Mouse (Mus musculus): ENCODE measurements around the gene Polg.
A peak's percentile ranks its signal among the peaks of the same experiment; 100 is the strongest.

Polg gene

GRCm38 (mm10) chr7:79464776-79465420 is 1.3 kb downstream of the Polg start:
- DNase-seq, result peak; percentile 66

DNA sequence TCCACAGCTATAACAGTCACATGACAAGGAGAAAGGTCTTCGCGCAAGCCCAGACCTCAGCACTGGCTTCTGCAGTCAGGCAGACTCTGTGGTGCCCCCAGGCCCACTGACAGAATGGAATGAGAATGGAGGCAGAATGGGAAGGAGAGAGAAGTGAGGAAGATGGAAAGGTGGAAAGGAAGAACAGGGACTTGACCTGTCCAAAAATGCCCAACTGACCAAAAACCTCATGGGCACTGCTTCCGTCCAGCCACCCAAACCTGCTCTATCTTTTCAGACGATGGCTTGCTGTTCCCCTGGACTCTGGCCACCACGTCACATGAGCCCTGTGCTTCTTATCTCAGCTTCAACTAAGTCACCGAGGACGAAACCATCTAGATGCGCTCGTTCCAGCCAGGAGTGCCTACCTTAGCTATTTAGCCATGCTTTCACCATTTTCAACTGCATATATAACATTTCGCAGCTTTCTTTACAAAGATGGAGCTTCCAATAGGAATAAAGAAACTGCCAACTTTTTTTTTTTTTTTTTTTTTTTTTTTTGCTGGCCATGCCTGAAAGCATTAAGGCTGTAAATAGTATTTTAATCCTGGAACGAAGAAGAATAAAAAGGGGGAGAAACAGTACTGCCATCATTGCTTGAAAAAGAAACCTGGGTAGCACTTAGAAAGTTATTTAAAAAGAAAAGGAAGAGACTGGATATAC is 2.6 kb downstream of the Polg start:
- DNase-seq, result no peak

- DNase-seq, result no peak
Measured at GRCm38 (mm10) chr7:79461721-79462120, 4.4 kb downstream of the Polg start.

- DNase-seq, result no peak
Measured at GRCm38 (mm10) chr7:79447486-79447885, 18.7 kb downstream of the Polg start.

DNA sequence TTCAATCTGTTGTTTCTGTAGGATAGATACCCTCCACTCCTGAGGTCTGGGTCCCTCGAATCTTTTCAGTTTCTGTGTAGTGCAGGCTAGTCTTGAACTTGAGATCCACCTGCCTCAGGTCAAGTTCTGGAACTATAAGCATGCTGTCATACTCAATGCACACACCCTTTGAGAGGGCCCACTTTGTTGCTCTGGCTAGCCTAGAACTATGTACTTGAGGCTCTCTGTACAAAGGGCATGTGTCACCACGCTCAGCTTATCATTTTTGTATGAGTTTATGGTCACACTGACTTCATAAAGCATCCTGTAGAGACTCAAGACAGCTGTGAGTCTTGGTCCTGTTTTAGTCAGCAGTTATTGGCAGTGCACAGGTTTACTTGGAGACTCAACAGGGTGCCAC is 19.1 kb downstream of the Polg start:
- DNase-seq, result no peak

GRCm38 (mm10) chr7:79440035-79440434 is 26.1 kb downstream of the Polg start:
- no peak for DNase-seq

DNA sequence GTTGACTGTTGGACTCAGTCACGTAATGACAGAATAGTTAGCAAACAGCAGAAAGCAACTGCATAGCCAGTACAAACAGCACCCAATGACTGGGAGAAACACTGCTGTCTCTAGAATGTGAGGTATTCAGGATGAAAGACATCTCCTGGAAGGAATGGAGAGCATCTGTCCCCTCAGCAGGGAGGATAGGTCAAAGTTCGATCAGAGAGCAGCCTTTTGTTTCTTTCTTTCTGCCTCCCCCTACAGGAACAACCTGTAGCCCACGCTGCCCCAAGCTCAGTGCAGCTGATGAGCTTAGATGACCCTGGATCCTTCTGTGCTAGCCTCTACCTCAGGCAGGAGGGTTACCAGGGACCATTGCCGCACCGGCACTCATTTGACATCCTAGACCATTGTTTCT is 37.9 kb downstream of the Polg start:
- DNase-seq, result no peak

GRCm38 (mm10) chr7:79425804-79426203 is 40.4 kb downstream of the Polg start:
- DNase-seq, result no peak

- DNase-seq, result no peak
Measured at GRCm38 (mm10) chr7:79422876-79423275, 43.3 kb downstream of the Polg start.

DNA sequence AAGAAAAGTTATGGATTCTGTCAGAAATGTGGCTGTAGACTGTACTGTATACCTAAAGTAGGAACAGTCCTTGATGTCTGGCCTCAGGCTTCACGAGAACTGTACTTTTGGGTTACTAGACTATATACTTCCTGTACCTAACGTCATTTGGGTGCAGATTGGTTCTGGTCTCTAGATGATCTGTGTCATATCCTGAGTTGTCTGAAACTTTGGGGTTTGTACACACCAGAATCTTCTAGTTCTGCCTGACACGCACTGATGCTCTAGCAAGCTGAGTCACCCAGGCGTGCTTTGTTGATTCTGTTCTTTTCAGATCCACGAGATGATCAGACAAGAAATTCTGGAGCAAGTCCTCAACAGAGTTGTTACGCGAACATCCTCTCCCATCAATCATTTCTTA is 46.2 kb downstream of the Polg start:
- no peak for DNase-seq

DNA sequence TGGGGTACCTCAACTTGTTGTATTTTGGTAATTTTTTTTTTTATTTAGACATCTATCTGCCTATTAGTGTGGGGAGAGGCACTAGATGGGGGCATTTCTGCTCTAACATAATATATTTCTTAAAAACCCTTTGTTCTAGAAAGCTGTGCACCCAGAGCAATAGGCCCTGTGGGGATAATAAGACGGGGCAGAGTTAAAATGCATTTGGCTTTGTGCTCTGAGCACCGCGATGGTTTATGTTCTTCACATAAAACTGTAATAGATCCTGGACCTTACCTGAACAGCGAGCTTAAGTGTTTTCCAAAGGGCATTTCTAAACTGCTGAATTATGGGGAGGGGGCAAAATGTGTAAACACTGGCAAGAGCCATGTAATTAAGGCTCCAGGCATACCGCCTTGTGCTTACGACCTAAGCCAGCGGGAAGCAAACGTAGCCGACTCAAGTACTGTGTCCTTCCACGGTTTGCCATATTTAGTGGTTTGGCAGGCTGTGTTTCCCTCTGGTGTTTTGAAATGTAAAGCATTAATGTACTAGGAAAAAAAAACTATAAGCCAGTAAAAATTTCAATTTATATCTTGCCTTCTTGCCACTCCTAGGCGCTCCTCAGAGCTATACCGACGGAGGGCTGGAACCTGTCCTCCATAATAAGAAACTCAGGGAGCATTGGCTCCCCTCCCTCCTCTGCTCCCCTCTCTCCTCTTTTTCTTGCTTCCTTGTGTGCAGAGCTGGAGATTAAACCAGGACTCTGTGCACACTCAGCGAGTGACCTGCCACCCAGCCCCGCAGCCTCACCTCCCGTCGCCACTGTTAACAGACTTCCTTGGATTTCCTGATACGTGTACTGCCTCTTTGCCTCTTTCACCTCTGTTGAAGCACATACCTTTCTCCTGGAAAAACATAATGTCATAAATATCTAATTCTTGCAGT is 51.5 kb downstream of the Polg start:
- no peak for DNase-seq

GRCm38 (mm10) chr7:79400296-79400695 is 65.9 kb downstream of the Polg start:
- DNase-seq, result no peak

- DNase-seq, result no peak
Measured at GRCm38 (mm10) chr7:79398971-79399370, 67.2 kb downstream of the Polg start.

GRCm38 (mm10) chr7:79398426-79398825 is 67.7 kb downstream of the Polg start:
- no peak for DNase-seq

GRCm38 (mm10) chr7:79397446-79397963 is 68.7 kb downstream of the Polg start:
- no peak for DNase-seq
